Mouse (Mus musculus) heart, adult 2 months (tissue): ENCODE data around the gene Srf. TPM values are rescaled to one million over a fixed set of nuclear protein-coding genes. Genes with fewer than 3 reads are reported as not detected.
A peak's percentile ranks its signal among the peaks of the same experiment; 100 is the strongest.

Source experiments
- DNase-seq, 2 experiments: peaks; one replicate each; pipeline ENCODE4 v3.0.0; 2021
- H3K27ac ChIP-seq: fragments of 200-600 bp; 2 replicates; pipeline ENCODE4 v1.8.1; 2022
- H3K27me3 ChIP-seq: fragments of 200-500 bp; 2 replicates; pipeline ENCODE4 v1.6.1; 2012; ENCODE audit warnings: mild to moderate bottlenecking, low read length, inconsistent platforms, mixed read lengths; ENCODE audit not compliant: control insufficient read depth, insufficient read depth
- H3K36me3 ChIP-seq: fragments of 200-500 bp; 2 replicates; pipeline ENCODE4 v1.6.1; 2012; ENCODE audit warnings: low read length, inconsistent platforms; ENCODE audit not compliant: control insufficient read depth, insufficient read depth
- H3K4me1 ChIP-seq: fragments of 200-500 bp; 2 replicates; pipeline ENCODE4 v1.6.1; 2011; ENCODE audit warnings: low read length; ENCODE audit not compliant: control insufficient read depth, insufficient read depth
- H3K4me3 ChIP-seq: fragments of 200-600 bp; 2 replicates; pipeline ENCODE4 v1.8.1; 2022
- H3K79me2 ChIP-seq: fragments of 200-500 bp; replicated peaks from 2 replicates; pipeline ENCODE4 v1.6.1; 2012; ENCODE audit warnings: mild to moderate bottlenecking, inconsistent platforms, low read length, moderate library complexity, mixed read lengths; ENCODE audit not compliant: control insufficient read depth, insufficient read depth
- H3K9ac ChIP-seq: fragments of 200-500 bp; 2 replicates; pipeline ENCODE4 v1.6.1; 2012; ENCODE audit warnings: low read depth, mild to moderate bottlenecking, control low read depth, inconsistent platforms, low read length, mixed read lengths
- CTCF ChIP-seq: fragments of 200-600 bp; IDR thresholded peaks from 2 replicates; pipeline ENCODE4 v1.8.1; 2022; ENCODE audit warnings: antibody characterized with exemption, mild to moderate bottlenecking, moderate library complexity
- EP300 ChIP-seq: fragments of 200-500 bp; IDR thresholded peaks from 2 replicates; pipeline ENCODE4 v1.6.1; 2011; ENCODE audit warnings: low read depth, low read length, control low read depth; ENCODE audit not compliant: insufficient read depth
- POLR2A ChIP-seq: fragments of 200-500 bp; IDR thresholded peaks from 2 replicates; pipeline ENCODE4 v1.6.1; 2011; ENCODE audit warnings: mild to moderate bottlenecking, low read depth, low read length, control low read depth; ENCODE audit not compliant: insufficient read depth
- WGBS: fragments of 180-500 bp; shearing (Covaris S2); methylation state at CpG from one replicate; pipeline ENCODE4 v1.1.7; 2018; 5-methylcytosine and 5-hydroxymethylcytosine counted together
- intact Hi-C: fragments of 180-260 bp; cut with DNase I; formaldehyde crosslinking; loops from one replicate; pipeline ENCODE4 v1.15.1; 2025
- polyA plus RNA-seq: library from polyadenylated mRNA; depleted of rRNA; stranded (reverse); fragments of >200 nt; gene quantifications from 2 replicates; pipeline ENCODE4 v1.2.3, GENCODE M21; 2012
- total RNA-seq, 2 experiments: library from RNA; stranded (reverse); gene quantifications; 2 replicates each; pipeline ENCODE4 v1.2.3; 2021

Gene Srf
- total and polyA plus RNA-seq, 3 experiments = 91.5 to 223 (median 106) TPM

GRCm38 (mm10) chr17:46552151-46552550 is 3.8 kb downstream of the Srf start:
- DNase-seq = no peak
- 80% methylated on average over 7 of the region's 7 CpGs for WGBS
- Histone ChIP-seq H3K9ac (no peak overlapping the region), H3K27ac (peak overlapping the region; percentile 42), H3K27me3 (no peaks in the 10 kb centered on the region), H3K36me3 (peaks cover 4% of the 10 kb centered on the region), H3K79me2 (peaks cover 2% of the 10 kb centered on the region; the same call in 1 of the 2 replicates), H3K4me3 (no peak overlapping the region), H3K4me1 (peaks cover 9% of the 10 kb centered on the region)
- intact Hi-C loops = loop anchor here (5.0 kb wide), 1 partner anchor 160 kb away; the partner anchor contains the start of gene Pex6
- no peak for TF ChIP-seq POLR2A
- no peak for TF ChIP-seq CTCF
- TF ChIP-seq EP300 = no peak

- Histone ChIP-seq H3K4me3 (no peak overlapping the region), H3K27ac (peak overlapping the region; percentile 42; the same call in 1 of the 2 replicates), H3K4me1 (peaks cover 10% of the 10 kb centered on the region), H3K79me2 (peaks cover 2% of the 10 kb centered on the region; the same call in 1 of the 2 replicates), H3K36me3 (peaks cover 4% of the 10 kb centered on the region), H3K27me3 (no peaks in the 10 kb centered on the region), H3K9ac (no peak overlapping the region)
- 60% methylated on average over 6 of the region's 6 CpGs for WGBS
- DNase-seq = peak in 1 of 2 experiments; percentile 51
- 0 out of 2 replicates have a peak, but pooled peaks have one; percentile 27 for TF ChIP-seq EP300
- TF ChIP-seq CTCF = no peak
- intact Hi-C loops = loop anchor here (5.0 kb wide), 1 partner anchor 161 kb away; the partner anchor contains the start of gene Pex6
These were observed 4.6 kb downstream of the Srf start for GRCm38 (mm10) chr17:46551369-46551768.

- Histone ChIP-seq H3K79me2 (peaks cover 2% of the 10 kb centered on the region; the same call in 1 of the 2 replicates), H3K36me3 (peaks cover 4% of the 10 kb centered on the region), H3K9ac (no peak overlapping the region), H3K4me1 (peaks cover 10% of the 10 kb centered on the region), H3K4me3 (no peak overlapping the region), H3K27ac (peak overlapping the region; percentile 42), H3K27me3 (no peaks in the 10 kb centered on the region)
- intact Hi-C loops = loop anchor here (5.0 kb wide), 1 partner anchor 161 kb away; the partner anchor contains the start of gene Pex6
- WGBS = 77% methylated on average over 7 of the region's 7 CpGs
- no peak for TF ChIP-seq CTCF
- TF ChIP-seq EP300 = no peak
- no peak for TF ChIP-seq POLR2A
- no peak for DNase-seq
These were observed 5.1 kb downstream of the Srf start for GRCm38 (mm10) chr17:46550904-46551303.

GRCm38 (mm10) chr17:46549642-46550041 is 6.3 kb downstream of the Srf start:
- Histone ChIP-seq H3K36me3 (peaks cover 4% of the 10 kb centered on the region), H3K4me3 (no peak overlapping the region), H3K9ac (no peak overlapping the region), H3K4me1 (peaks cover 10% of the 10 kb centered on the region), H3K27ac (no peak overlapping the region), H3K79me2 (peaks cover 2% of the 10 kb centered on the region; the same call in 1 of the 2 replicates), H3K27me3 (no peaks in the 10 kb centered on the region)
- intact Hi-C loops = loop anchor here (5.0 kb wide), 1 partner anchor 163 kb away; the partner anchor contains the start of gene Pex6
- TF ChIP-seq CTCF = no peak
- TF ChIP-seq POLR2A = no peak
- TF ChIP-seq EP300 = no peak
- DNase-seq = no peak
- WGBS = 84% methylated on average over 9 of the region's 9 CpGs

GRCm38 (mm10) chr17:46549193-46549592 is 6.8 kb downstream of the Srf start:
- H3K36me3 ChIP-seq = peaks cover 4% of the 10 kb centered on the region
- H3K27ac ChIP-seq = no peak overlapping the region
- no peak overlapping the region for H3K4me3 ChIP-seq
- H3K27me3 ChIP-seq = no peaks in the 10 kb centered on the region
- TF ChIP-seq CTCF = peak; percentile 62
- no peak for TF ChIP-seq POLR2A
- intact Hi-C loops = no loop called here
- H3K4me1 ChIP-seq = peaks cover 10% of the 10 kb centered on the region
- H3K9ac ChIP-seq = no peak overlapping the region
- WGBS = 45% methylated on average over 8 of the region's 8 CpGs
- peak in 1 of 2 experiments; percentile 42 for DNase-seq
- H3K79me2 ChIP-seq = peaks cover 2% of the 10 kb centered on the region; the same call in 1 of the 2 replicates

- TF ChIP-seq CTCF (no peak), EP300 (no peak), POLR2A (no peak)
- no peak overlapping the region for H3K4me3 ChIP-seq
- H3K9ac ChIP-seq = no peak overlapping the region
- H3K36me3 ChIP-seq = peaks cover 4% of the 10 kb centered on the region
- H3K27ac ChIP-seq = no peak overlapping the region
- H3K4me1 ChIP-seq = peaks cover 8% of the 10 kb centered on the region
- H3K27me3 ChIP-seq = no peaks in the 10 kb centered on the region
- WGBS = 71% methylated on average over 11 of the region's 11 CpGs
- no peak for DNase-seq
- H3K79me2 ChIP-seq = peaks cover 2% of the 10 kb centered on the region; the same call in 1 of the 2 replicates
- intact Hi-C loops = no loop called here
These were observed 7.2 kb downstream of the Srf start for GRCm38 (mm10) chr17:46548741-46549140.
